Mouse (Mus musculus) liver, adult 2 months (tissue): Measurements from ENCODE around the gene Farsb. TPM values are rescaled to one million over a fixed set of nuclear protein-coding genes. Genes with fewer than 3 reads are reported as not detected.

Experiments used
- DNase-seq: peaks from one replicate; pipeline ENCODE4 v3.0.0-alpha.2; 2011; ENCODE audit warnings: low read depth, low spot score; ENCODE audit errors: extremely low read depth
- H3K27ac ChIP-seq: fragments of 200-500 bp; replicated peaks from 2 replicates; pipeline ENCODE4 v1.5.1; 2012; ENCODE audit warnings: low read depth, mild to moderate bottlenecking, control low read depth, inconsistent platforms, low read length; ENCODE audit not compliant: insufficient read depth
- H3K27me3 ChIP-seq: fragments of 200-500 bp; 2 replicates; pipeline ENCODE4 v1.6.1; 2012; ENCODE audit warnings: mild to moderate bottlenecking, moderate library complexity, low read length, inconsistent platforms; ENCODE audit not compliant: control insufficient read depth, insufficient read depth
- H3K36me3 ChIP-seq: fragments of 200-500 bp; 2 replicates; pipeline ENCODE4 v1.6.1; 2012; ENCODE audit warnings: low read length, inconsistent platforms; ENCODE audit not compliant: control insufficient read depth, insufficient read depth
- H3K4me1 ChIP-seq: fragments of 200-500 bp; 2 replicates; pipeline ENCODE4 v1.6.1; 2011; ENCODE audit warnings: low read length; ENCODE audit not compliant: control insufficient read depth, insufficient read depth
- H3K4me3 ChIP-seq: fragments of 200-500 bp; 2 replicates; pipeline ENCODE4 v1.5.1; 2011; ENCODE audit warnings: low read depth, mild to moderate bottlenecking, control low read depth, low read length, moderate library complexity; ENCODE audit not compliant: insufficient read depth
- H3K79me2 ChIP-seq: fragments of 200-500 bp; 2 replicates; pipeline ENCODE4 v1.6.1; 2012; ENCODE audit warnings: inconsistent platforms, mild to moderate bottlenecking, low read length, moderate library complexity; ENCODE audit not compliant: control insufficient read depth, insufficient read depth
- H3K9ac ChIP-seq: fragments of 200-500 bp; 2 replicates; pipeline ENCODE4 v1.6.1; 2012; ENCODE audit warnings: low read depth, mild to moderate bottlenecking, control low read depth, inconsistent platforms, low read length
- CTCF ChIP-seq: fragments of 200-500 bp; IDR thresholded peaks from 2 replicates; pipeline ENCODE4 v1.5.1; 2011; ENCODE audit warnings: low read depth, low read length, control low read depth
- POLR2A ChIP-seq: fragments of 200-500 bp; IDR thresholded peaks from 2 replicates; pipeline ENCODE4 v1.6.1; 2011; ENCODE audit warnings: low read length, control low read depth; ENCODE audit not compliant: insufficient read depth; ENCODE audit errors: extremely low read depth
- WGBS: fragments of 180-500 bp; shearing (Covaris S2); methylation state at CpG from one replicate; pipeline ENCODE4 v1.1.7; 2018; 5-methylcytosine and 5-hydroxymethylcytosine counted together
- polyA plus RNA-seq: library from polyadenylated mRNA; depleted of rRNA; stranded (reverse); fragments of >200 nt; gene quantifications from 2 replicates; pipeline ENCODE4 v1.2.3, GENCODE M21; 2012; rRNA removed
- total RNA-seq: library from RNA; depleted of rRNA; stranded (reverse); fragments of >200 nt; gene quantifications from 2 replicates; pipeline ENCODE4 v1.2.3, GENCODE M21; 2014; rRNA removed

The Farsb gene
- total and polyA plus RNA-seq, 2 experiments = 11.2 to 37.3 TPM

DNA sequence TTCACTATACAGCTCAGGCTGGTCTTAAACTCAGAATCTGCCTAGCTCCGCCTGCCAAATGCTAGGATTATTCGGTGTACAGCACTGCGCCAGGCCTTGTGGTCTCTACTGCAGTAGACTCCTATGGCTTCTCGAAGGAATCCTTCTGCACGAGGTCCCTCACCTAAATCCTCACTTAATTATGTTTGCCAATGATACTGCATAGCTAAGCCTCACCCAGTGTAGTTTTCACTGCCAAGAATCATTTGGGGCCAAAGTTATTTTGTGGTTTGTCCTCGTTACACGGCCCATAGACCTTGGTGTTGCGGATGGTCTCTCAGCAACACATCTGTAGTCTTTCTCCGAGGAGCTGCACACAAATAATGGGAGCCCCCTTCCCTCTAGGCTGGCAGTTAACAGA, 116.4 kb downstream of the Farsb start:
- Histone ChIP-seq H3K27ac (no peak overlapping the region), H3K79me2 (no peaks in the 10 kb centered on the region), H3K4me3 (no peak overlapping the region), H3K27me3 (no peaks in the 10 kb centered on the region), H3K9ac (no peak overlapping the region), H3K36me3 (no peaks in the 10 kb centered on the region), H3K4me1 (no peaks in the 10 kb centered on the region)
- no peak for DNase-seq
- 87% methylated on average over 9 of the region's 9 CpGs for WGBS
- no peak for TF ChIP-seq POLR2A
- no peak for TF ChIP-seq CTCF

DNA sequence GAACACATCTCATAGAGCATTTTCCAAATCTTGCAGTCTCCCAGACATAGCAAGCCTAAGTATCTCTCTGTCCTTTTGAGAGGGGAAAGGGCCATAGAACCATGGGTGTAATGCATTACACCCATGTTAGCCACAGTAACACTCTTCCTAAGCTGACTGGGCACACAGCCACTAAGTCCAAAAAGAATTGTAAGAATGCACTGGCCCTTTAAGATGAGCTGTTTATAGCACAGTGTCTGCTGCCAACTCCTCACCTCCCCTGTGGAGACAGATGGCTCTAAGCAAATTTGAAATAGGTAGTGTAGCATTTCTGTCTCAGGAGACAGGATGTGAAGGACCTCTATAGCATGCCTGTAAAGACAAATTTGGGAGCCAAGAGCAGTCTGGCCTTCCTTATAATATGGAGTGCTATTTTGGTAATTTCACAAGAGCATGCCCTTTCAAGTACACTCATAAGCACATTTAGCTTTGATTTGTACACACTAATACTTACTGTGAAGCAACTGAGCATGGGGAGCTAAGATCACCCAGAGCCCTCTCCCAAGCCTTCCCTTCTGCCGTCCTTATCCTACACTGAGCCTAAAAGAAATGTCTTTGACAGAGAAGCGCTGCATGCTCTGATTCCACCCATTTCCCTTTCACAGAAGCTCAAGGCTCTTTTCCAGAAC, 117.0 kb downstream of the Farsb start:
- Histone ChIP-seq H3K79me2 (no peaks in the 10 kb centered on the region), H3K9ac (no peak overlapping the region), H3K4me1 (no peaks in the 10 kb centered on the region), H3K27me3 (no peaks in the 10 kb centered on the region), H3K4me3 (no peak overlapping the region), H3K36me3 (no peaks in the 10 kb centered on the region), H3K27ac (no peak overlapping the region)
- no peak for DNase-seq
- TF ChIP-seq POLR2A = no peak
- no peak for TF ChIP-seq CTCF
- WGBS = 88% methylated on average over 2 of the region's 2 CpGs

DNA sequence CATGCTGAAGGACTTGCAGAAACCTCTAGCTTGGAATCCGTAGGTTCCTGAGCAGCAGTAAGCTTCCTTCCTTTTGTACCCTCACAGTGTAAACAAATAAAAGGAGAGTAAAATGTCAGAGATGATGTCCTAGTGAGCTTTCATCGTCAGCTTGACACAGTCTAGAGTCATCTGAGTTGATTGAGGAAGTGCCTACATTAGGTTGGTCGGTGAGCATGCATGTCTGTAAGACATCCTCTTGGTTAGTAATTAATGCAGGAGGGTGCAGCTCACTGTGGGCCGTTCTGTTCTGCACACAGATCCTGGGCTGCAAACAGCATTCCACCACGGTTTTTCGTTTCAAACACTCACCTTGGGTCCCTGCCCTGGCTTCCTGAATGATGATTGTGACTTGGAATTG, 118.6 kb downstream of the Farsb start:
- TF ChIP-seq POLR2A (no peak), CTCF (no peak)
- WGBS = 31% methylated on average over 6 of the region's 6 CpGs
- H3K27me3 ChIP-seq = peaks cover 2% of the 10 kb centered on the region; the same call in 1 of the 2 replicates
- no peaks in the 10 kb centered on the region for H3K36me3 ChIP-seq
- no peak overlapping the region for H3K27ac ChIP-seq
- no peak for DNase-seq
- H3K4me3 ChIP-seq = no peak overlapping the region
- no peaks in the 10 kb centered on the region for H3K79me2 ChIP-seq
- H3K9ac ChIP-seq = no peak overlapping the region
- no peaks in the 10 kb centered on the region for H3K4me1 ChIP-seq

Other genes with a start within 250 kb of the Farsb start
- 0.07 and 0.09 TPM in 2 replicates for gene Sgpp2, start 178.6 kb downstream of the Farsb start, total RNA-seq
- 0.09 and 0.10 TPM in 2 replicates for gene Sgpp2, start 178.6 kb downstream of the Farsb start, polyA plus RNA-seq
- 0.65 TPM in 1 of 2 replicates, not detected in the other for gene Mogat1, start 22.1 kb upstream of the Farsb start, total RNA-seq
- 1.0 and 3.6 TPM in 2 replicates for gene Mogat1, start 22.1 kb upstream of the Farsb start, polyA plus RNA-seq
- gene BC035947, start 23.3 kb upstream of the Farsb start, total RNA-seq = not detected in 2 replicates
- gene BC035947, start 23.3 kb upstream of the Farsb start, polyA plus RNA-seq = not detected in 2 replicates
- 33.6 and 39.0 TPM in 2 replicates for gene Acsl3, start 168.9 kb upstream of the Farsb start, total RNA-seq
- gene Acsl3, start 168.9 kb upstream of the Farsb start, polyA plus RNA-seq = 4.8 and 5.3 TPM in 2 replicates
- 5.1 and 7.5 TPM in 2 replicates for gene Utp14b, start 169.1 kb upstream of the Farsb start, total RNA-seq
- 0.47 and 1.2 TPM in 2 replicates for gene Utp14b, start 169.1 kb upstream of the Farsb start, polyA plus RNA-seq